Mouse (Mus musculus): ENCODE measurements around the gene Myl4. TPM values are rescaled to one million over a fixed set of nuclear protein-coding genes. Genes with fewer than 3 reads are reported as not detected.

Myl4 gene
- total and polyA plus RNA-seq, 3 experiments: 484 to 1,288 (median 619) TPM

DNA sequence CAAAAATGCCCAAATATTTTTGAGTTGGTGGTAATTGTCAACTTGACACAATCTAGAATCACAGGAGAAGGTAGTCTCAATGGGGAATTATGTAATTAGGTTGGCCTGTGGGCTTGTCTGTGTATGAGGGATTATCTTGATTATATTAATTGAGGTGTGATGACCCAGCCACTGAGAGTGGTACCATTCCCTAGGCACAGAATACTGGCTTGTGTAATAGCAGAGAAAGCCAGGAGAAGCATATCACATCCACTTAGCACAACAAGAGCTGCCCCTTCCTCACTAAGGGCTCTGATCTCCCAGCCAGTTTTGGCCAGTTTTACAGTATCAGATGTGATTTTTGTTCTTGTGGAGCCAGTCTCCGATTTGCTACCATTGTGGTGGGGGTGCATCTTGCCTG lies 39.1 kb downstream of the Myl4 start:
- intact Hi-C loops (cut with DNase I): no loop called here
- Histone ChIP-seq H3K4me1 (ENCODE audit: control insufficient read depth, insufficient read depth, low read length) (0 out of 2 replicates have a peak, but pooled peaks cover 1% of the 10 kb centered on the region), H3K27ac (no peak overlapping the region), H3K79me2 (replicated peaks; ENCODE audit: control insufficient read depth, insufficient read depth, low read length) (no peaks in the 10 kb centered on the region), H3K4me3 (no peak overlapping the region), H3K9ac (ENCODE audit: low read depth, low read length) (no peak overlapping the region), H3K27me3 (ENCODE audit: control insufficient read depth, insufficient read depth, low read length) (no peaks in the 10 kb centered on the region), H3K36me3 (ENCODE audit: control insufficient read depth, insufficient read depth, low read length) (no peaks in the 10 kb centered on the region)
- TF ChIP-seq POLR2A (IDR thresholded peaks at IDR 0.05; ENCODE audit: insufficient read depth, low read depth, low read length): no peak
- TF ChIP-seq CTCF (IDR thresholded peaks at IDR 0.05): no peak
- TF ChIP-seq EP300 (IDR thresholded peaks at IDR 0.05; ENCODE audit: insufficient read depth, low read depth, low read length): no peak
- DNase-seq: no peak
- WGBS: 70% methylated on average over 1 of the region's 1 CpGs

DNA sequence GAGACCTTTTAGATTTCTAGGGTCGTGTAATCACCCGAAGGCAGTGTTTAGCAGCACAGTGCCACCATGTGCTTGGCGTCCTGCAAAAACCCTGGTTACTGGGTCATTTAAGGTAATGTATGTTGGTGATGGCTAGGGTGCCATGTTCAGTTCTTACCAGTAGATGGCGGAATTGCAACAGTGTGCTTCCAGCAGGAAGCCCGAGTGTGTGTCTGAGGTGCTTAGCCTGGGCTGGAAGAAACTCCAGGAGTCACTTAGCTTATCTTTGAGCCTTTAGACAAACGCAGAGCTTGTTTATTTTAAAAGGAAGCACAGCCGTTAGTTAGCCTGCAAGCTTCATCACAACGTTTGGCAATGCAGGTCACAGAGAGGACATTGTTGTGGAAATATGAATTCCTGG lies 39.7 kb downstream of the Myl4 start:
- H3K9ac ChIP-seq (ENCODE audit: low read depth, low read length): no peak overlapping the region
- H3K36me3 ChIP-seq (ENCODE audit: control insufficient read depth, insufficient read depth, low read length): no peaks in the 10 kb centered on the region
- TF ChIP-seq EP300 (IDR thresholded peaks at IDR 0.05; ENCODE audit: insufficient read depth, low read depth, low read length): peak; percentile 86
- no peak for TF ChIP-seq POLR2A (IDR thresholded peaks at IDR 0.05; ENCODE audit: insufficient read depth, low read depth, low read length)
- TF ChIP-seq CTCF (IDR thresholded peaks at IDR 0.05): no peak; the same call in 1 of the 2 replicates
- no peak overlapping the region for H3K27ac ChIP-seq
- 0 out of 2 replicates have a peak, but pooled peaks cover 1% of the 10 kb centered on the region for H3K4me1 ChIP-seq (ENCODE audit: control insufficient read depth, insufficient read depth, low read length)
- WGBS: under 1% methylated on average over 8 of the region's 8 CpGs
- H3K79me2 ChIP-seq (replicated peaks; ENCODE audit: control insufficient read depth, insufficient read depth, low read length): no peaks in the 10 kb centered on the region
- DNase-seq: peak; percentile 67 to 78
- intact Hi-C loops (cut with DNase I): loop anchor here (5.0 kb wide), 2 partner anchors 57 to 177 kb away; no protein-coding TSS in a partner anchor
- H3K27me3 ChIP-seq (ENCODE audit: control insufficient read depth, insufficient read depth, low read length): no peaks in the 10 kb centered on the region
- no peak overlapping the region for H3K4me3 ChIP-seq

DNA sequence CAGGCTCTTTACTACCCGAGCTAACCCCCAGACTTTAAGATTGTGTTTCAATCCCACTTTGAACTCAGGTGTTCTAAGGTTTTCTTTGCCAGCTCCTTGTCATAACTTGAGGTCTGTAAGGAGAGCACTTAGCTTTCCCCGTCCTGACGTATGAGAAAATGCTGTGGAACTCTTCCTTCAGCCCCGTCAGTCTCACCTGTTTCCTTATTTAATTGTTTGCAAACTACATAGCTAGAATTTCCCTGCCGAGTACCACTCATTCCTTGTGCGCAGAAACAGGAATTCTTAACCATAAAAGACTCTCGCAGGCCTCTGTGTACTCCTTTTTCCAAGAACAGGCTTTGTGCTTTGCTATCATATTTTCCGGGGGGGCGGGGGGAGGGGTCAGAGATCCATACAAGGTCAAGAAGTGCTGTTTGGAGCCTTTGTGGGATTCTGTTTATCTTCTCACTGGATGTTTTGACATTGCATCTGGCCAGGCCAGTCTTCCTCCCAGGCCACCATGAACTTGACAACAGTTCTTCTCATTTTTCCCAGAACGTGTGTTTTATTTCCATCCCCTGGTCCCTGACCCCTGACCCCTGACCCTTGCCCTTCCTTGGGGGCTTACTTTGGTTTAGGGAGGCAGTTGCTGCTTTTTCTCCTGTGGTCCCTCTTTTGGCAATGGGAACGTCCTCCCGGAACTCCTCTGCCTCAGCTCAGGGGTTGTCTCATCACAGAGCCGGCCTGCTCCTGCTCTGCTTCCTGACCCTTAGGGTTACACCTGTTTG lies 41.8 kb downstream of the Myl4 start:
- intact Hi-C loops (cut with DNase I): loop anchor here (5.0 kb wide), 2 partner anchors 55 to 175 kb away; no protein-coding TSS in a partner anchor
- Histone ChIP-seq H3K4me3 (no peak overlapping the region), H3K36me3 (ENCODE audit: control insufficient read depth, insufficient read depth, low read length) (no peaks in the 10 kb centered on the region), H3K4me1 (ENCODE audit: control insufficient read depth, insufficient read depth, low read length) (0 out of 2 replicates have a peak, but pooled peaks cover 1% of the 10 kb centered on the region), H3K79me2 (replicated peaks; ENCODE audit: control insufficient read depth, insufficient read depth, low read length) (no peaks in the 10 kb centered on the region), H3K9ac (ENCODE audit: low read depth, low read length) (no peak overlapping the region), H3K27me3 (ENCODE audit: control insufficient read depth, insufficient read depth, low read length) (no peaks in the 10 kb centered on the region), H3K27ac (no peak overlapping the region)
- TF ChIP-seq POLR2A (IDR thresholded peaks at IDR 0.05; ENCODE audit: insufficient read depth, low read depth, low read length) (no peak), EP300 (IDR thresholded peaks at IDR 0.05; ENCODE audit: insufficient read depth, low read depth, low read length) (no peak), CTCF (IDR thresholded peaks at IDR 0.05) (no peak)
- no peak for DNase-seq
- 64% methylated on average over 13 of the region's 13 CpGs for WGBS

DNA sequence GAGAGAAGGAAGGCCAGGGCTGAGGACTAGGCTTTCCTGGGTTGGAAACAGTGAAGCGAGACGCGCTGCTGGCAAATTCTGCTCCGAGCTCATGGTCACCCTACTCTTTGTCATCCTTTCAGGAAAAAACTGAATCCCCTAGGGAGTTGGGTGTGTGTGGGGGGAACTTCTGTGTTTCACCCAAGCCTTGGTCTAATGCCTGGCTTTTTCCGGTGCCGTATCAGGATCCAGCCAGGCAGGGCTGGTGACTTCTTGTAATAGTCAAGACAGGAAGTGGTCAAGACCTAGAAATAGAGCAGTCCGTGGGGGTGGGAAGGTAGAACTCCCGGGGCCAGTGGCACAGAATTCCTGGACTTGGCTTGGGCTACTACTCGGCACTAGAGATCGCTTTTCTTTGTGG lies 45.9 kb downstream of the Myl4 start:
- H3K79me2 ChIP-seq (replicated peaks; ENCODE audit: control insufficient read depth, insufficient read depth, low read length): no peaks in the 10 kb centered on the region
- TF ChIP-seq CTCF (IDR thresholded peaks at IDR 0.05) (no peak), EP300 (IDR thresholded peaks at IDR 0.05; ENCODE audit: insufficient read depth, low read depth, low read length) (no peak), POLR2A (IDR thresholded peaks at IDR 0.05; ENCODE audit: insufficient read depth, low read depth, low read length) (no peak)
- DNase-seq: peak in 1 of 2 experiments; percentile 32
- no peaks in the 10 kb centered on the region for H3K4me1 ChIP-seq (ENCODE audit: control insufficient read depth, insufficient read depth, low read length)
- intact Hi-C loops (cut with DNase I): loop anchor here (5.0 kb wide), 1 partner anchor 531 kb away; the partner anchor contains the start of gene Mettl2
- no peaks in the 10 kb centered on the region for H3K27me3 ChIP-seq (ENCODE audit: control insufficient read depth, insufficient read depth, low read length)
- no peak overlapping the region for H3K4me3 ChIP-seq
- no peak overlapping the region for H3K9ac ChIP-seq (ENCODE audit: low read depth, low read length)
- 22% methylated on average over 10 of the region's 10 CpGs for WGBS
- no peak overlapping the region; the same call in 1 of the 2 replicates for H3K27ac ChIP-seq
- no peaks in the 10 kb centered on the region for H3K36me3 ChIP-seq (ENCODE audit: control insufficient read depth, insufficient read depth, low read length)

DNA sequence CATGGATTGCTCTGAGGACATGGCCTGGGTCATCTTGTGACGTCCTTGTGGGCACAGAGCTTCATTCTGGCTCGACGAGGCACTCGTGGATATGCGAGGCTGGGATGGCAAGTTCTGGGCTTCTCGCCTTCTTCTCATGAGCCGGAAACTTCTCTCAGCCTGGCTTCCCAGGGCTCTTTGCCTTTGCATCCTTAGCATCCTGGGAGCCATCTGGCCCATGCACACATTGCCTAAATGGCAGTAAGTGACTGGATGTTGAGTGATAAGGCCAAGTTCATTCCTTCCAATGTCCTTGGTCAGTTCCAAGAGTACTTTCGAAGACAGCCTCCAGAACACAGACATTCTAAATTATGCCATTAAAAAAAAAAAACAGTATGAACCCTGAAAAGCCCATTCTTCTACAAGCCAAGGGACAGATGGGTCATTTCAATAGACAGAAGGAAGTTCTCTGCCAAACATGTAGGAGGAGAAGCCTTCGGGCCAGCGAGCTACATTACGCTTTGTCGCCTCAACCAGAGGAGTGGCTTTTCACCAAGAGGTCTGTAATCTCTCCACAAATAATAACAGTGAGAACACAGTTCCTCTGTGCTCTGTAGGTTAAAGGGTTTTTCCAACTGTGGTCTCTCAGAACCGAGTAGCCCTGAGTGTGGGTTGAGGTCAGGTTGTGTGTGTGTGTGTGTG lies 48.9 kb downstream of the Myl4 start:
- DNase-seq: no peak
- H3K79me2 ChIP-seq (replicated peaks; ENCODE audit: control insufficient read depth, insufficient read depth, low read length): no peaks in the 10 kb centered on the region
- intact Hi-C loops (cut with DNase I): loop anchor here (5.0 kb wide), 1 partner anchor 528 kb away; the partner anchor contains the start of gene Mettl2
- H3K27me3 ChIP-seq (ENCODE audit: control insufficient read depth, insufficient read depth, low read length): no peaks in the 10 kb centered on the region
- H3K9ac ChIP-seq (ENCODE audit: low read depth, low read length): no peak overlapping the region
- H3K27ac ChIP-seq: no peak overlapping the region
- H3K4me1 ChIP-seq (ENCODE audit: control insufficient read depth, insufficient read depth, low read length): no peaks in the 10 kb centered on the region
- no peak overlapping the region for H3K4me3 ChIP-seq
- TF ChIP-seq POLR2A (IDR thresholded peaks at IDR 0.05; ENCODE audit: insufficient read depth, low read depth, low read length): no peak
- no peak for TF ChIP-seq EP300 (IDR thresholded peaks at IDR 0.05; ENCODE audit: insufficient read depth, low read depth, low read length)
- TF ChIP-seq CTCF (IDR thresholded peaks at IDR 0.05): no peak
- WGBS: 67% methylated on average over 13 of the region's 13 CpGs
- no peaks in the 10 kb centered on the region for H3K36me3 ChIP-seq (ENCODE audit: control insufficient read depth, insufficient read depth, low read length)
